Mouse (Mus musculus) mouse embryonic stem cell (cell line): ENCODE measurements around the gene Etv5.

Experiments
- in situ Hi-C, 2 experiments: fragments of 300-500 bp; cut with MboI; formaldehyde crosslinking; loops; 1 replicate in 1 of 2; 3 replicates in 1 of 2; pipeline ENCODE4 v1.14.3; 2019 to 2020; ENCODE audit warnings: low sequenced_read_pairs in 2 of 2, low pct_unique_long_range_greater_than_20kb in 1 of 2, mixed read lengths in 1 of 2; ENCODE audit not compliant: unreplicated experiment in 1 of 2

The Etv5 gene

DNA sequence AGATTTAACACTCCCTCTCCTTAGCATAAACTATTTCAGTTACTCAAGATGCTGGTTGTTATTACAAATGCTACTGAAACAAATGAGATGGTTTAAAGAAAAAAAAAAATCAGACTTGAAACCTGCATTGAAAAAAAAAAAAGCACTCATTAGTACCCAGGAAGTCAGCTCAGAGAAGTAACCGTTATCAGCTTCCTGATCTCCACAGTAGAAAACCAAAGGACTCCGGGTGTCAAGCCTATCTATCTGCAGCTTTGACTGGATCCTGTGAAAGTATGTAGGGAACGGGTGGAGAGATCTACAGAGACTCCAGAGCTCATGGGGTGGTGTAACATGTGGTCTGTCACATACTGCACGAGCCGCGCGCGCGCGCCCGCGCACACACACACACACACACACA, 7.7 kb downstream of the Etv5 start:
- in situ Hi-C loops = no loop called here

DNA sequence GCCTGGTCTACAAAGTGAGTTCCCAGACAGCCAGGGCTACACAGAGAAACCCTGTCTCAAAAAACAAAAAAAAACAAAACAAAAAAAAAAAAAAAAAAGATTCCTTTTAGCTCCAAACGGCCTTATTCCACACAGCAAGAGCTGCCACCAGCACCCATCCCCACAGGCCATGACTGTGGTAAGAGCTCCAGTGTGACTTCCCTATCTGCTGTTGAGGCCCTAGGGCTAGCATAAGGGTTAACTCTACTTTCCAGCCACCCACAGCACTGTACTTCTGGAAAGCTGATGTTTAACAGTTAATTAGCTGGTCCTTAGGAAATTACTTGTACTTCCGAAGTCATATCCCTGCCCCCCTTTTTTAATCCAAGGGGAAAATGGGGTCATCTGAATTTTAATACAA, 8.2 kb downstream of the Etv5 start:
- in situ Hi-C loops = no loop called here

DNA sequence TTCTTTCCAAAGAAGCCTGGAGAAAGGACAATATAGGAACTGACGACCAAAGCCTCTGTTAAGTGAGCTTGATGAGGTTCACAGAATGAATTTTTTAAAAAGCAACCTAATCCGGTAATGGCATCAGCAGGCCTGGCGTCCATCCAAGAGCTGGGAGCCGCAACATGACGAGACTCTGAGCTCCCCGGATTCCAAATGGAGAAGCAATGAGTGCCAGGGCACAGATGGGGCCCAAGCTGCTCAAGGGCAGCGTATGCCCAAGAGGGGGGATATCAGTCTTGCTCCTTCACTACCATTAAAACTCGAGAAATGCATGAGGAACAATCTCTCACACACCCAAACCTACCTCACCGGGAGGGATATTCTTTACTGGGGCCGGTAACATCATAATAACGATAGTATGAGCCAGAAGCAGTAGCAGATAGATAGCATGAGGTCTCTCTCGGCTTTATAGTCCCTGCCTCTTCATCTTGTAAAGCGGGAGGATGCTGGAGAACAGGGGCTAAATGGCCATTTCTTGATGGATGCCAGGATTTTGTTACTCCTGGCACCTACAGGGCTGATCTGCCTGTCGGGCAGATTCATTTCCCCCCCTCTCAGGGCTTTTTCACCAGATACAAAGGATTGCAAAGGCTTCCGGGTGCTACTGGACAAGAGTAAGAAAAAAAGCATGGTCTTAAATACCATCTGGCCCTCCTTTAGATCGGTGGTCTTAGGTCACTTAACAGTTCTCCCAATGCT, 9.1 kb downstream of the Etv5 start:
- in situ Hi-C loops = no loop called here

DNA sequence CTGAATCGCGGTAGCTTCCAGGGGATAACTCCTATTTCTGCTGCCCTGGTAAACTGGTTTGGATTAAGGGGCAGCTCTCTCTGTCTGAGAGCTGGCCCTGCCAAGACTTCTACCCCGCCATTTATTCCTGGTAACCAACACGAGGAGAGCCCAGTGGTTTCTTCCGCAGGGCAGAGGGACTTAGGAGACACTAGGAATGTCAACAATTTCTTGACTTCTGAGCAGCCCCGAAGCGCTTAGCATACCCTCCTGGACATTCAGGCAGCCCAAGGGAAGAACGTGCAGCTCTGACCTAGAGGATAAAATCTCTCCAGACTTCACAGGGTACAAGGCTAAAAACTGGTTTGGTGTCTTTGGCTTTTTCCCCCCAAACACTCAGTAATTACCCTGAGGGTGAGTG, 10.1 kb downstream of the Etv5 start:
- in situ Hi-C loops = no loop called here

DNA sequence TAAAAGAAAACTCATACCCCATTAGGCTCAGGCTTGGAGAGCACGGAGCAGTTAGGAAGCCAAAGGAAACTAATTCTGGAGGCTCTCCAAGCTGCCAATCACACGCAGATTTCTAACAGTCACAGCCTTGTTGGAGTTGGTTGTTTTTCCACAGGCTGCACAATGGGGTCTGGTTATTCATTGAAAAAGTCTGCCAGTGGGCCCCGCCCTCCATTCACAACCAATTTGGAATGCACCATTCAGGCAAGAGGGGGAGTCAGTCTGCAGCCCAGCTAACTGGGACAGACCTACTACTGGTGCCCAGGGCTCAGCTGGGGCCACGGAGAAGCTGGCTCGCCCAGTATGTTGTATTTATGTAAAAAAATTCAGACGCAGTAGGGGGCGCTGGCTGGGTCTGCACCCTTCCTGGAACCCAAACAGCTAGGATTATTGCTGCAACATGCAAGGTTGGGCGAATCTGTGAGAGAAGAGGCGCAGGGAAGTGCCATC, 10.6 kb downstream of the Etv5 start:
- in situ Hi-C loops = no loop called here

DNA sequence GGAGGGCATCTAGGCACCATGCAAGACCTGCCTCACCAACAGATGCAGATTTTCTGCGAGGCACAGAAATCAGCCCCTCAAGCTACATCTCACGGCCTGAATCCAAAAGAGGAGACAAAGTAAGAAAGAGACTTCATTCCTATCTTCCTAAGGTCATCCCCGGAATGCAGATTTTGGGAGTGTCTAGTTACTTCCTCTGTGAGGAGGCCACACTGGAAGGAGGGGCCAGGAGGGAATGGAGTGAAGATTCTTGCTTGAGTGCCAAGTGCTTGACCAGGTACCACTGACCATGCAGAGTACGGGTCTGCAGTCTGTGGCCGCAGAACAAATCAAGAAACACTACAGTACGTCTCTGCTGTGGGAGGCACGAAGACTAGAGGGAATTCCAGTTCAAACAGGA, 12.7 kb downstream of the Etv5 start:
- in situ Hi-C loops = no loop called here

DNA sequence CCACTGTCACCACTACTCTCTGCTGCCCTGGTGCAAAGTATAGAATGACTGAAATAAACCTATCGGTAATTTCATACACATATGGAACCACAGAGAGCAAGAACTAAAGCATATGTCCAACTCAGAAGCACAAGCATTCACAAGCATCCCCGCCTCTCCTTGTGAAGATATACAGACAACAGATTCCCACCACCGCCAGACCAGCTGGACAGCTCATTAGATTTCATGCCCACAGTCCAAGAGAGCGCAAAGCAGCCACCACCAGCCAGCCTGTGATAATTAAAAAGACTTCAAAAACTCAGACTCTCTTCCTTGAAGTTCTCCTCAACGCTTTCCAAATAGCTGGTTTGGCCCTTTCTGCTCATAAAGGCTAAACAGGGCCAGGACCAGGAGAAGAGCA, 17.3 kb downstream of the Etv5 start:
- in situ Hi-C loops = loop anchor here in 1 of 2 experiments (25.0 kb wide), 2 partner anchors 435 to 690 kb away; partner anchors contain the start of genes Eif4a2 and Liph

DNA sequence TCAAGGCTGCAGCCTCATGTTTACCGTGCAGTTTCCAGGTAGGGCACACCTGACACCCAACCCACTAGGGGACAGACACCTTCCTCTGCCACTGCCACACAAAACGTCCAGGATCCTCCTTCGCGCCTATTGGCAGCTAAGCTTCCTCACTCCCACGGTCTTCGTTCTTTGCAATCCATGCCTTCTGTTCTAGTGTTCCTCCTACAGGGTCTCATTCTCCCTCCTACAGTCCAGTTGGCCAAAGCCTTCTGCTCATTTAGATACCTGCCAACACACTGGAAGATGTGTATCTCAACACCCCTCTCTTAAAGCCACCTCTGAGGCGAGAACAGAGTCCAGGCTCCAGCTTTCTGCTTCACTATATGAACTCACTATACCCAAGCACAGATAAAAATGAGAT, 21.6 kb downstream of the Etv5 start:
- in situ Hi-C loops = loop anchor here in 1 of 2 experiments (25.0 kb wide), 2 partner anchors 431 to 694 kb away; partner anchors contain the start of genes Eif4a2 and Liph

DNA sequence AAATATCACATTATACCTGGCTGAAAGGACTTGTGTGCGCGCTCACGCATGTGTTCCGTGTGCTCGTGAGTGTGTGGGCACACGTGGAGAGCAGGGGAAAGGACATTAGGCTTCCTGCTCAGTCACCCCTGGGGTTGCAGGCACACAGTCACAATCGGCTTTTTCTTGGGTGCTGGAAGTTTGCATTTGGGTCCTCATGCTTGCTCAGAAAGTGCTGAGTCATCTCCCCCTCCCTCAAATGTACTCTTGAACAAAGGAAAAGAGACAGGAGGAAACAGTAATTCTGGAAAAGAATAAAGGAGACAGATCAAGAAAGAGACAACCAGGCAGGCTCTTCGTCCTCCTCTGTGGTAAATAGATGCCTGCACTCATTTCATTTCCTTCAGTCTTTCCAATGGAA, 22.5 kb downstream of the Etv5 start:
- in situ Hi-C loops = loop anchor here in 1 of 2 experiments (25.0 kb wide), 2 partner anchors 430 to 695 kb away; partner anchors contain the start of genes Eif4a2 and Liph

DNA sequence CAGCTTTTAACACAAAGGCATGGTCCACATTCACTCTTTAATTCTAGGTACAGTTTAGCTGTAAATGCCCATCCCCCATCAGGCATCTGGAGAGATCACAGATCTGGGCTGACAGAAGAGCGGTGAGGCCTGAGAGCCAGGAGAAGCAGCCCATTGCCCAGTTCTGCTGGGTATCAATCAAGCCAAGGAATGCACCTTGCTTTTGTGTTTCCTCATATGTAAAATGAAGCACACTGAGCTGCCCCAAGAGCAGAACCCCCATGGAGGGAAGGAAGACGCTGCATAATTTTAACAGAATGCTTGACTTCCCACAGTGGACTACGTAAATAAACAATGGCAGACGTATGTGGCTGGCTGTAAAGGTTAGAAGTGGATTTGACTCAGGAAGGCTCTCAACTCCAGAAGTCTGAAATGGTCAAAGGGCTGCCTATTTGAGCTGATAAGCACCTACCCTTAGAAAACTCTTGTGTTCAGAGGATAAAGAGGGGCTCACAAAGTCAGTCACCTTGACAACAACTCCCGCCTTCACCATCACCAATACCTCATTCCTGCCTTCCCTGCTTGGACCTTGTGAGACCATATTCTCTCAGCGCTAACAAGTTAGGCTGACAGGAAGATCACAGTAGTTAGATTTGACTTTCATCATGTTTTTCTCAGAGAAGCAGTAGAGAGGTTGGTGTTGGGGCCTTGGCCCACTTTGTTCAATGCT, 23.2 kb downstream of the Etv5 start:
- in situ Hi-C loops = loop anchor here in 1 of 2 experiments (25.0 kb wide), 2 partner anchors 429 to 696 kb away; partner anchors contain the start of genes Eif4a2 and Liph

DNA sequence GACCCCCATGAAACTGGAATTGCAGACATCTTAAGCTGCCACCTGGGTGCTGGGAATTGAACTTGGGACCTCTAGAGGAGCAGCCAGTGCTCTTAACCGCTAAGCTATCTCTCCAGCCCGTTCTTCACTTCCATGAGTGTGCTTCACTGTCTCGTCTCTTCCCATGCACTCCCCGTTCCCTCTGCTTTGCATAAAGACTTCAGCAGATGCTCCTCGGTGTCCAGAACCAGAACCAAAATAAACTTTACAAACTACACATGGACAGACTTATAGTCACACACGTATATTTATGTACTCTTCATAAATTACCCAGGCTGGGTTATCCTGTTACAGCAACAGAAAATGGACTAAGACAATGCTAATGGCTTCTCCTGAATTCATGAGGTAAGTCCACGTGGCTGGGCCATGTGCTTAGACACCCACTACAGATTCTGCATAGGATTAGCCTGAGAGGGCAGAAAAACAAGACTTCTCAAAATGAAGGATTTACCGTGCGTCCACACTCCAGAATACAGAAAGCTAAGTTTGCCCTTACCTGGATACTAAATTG, 25.2 kb downstream of the Etv5 start:
- in situ Hi-C loops = loop anchor here in 1 of 2 experiments (25.0 kb wide), 2 partner anchors 427 to 698 kb away; partner anchors contain the start of genes Eif4a2 and Liph

DNA sequence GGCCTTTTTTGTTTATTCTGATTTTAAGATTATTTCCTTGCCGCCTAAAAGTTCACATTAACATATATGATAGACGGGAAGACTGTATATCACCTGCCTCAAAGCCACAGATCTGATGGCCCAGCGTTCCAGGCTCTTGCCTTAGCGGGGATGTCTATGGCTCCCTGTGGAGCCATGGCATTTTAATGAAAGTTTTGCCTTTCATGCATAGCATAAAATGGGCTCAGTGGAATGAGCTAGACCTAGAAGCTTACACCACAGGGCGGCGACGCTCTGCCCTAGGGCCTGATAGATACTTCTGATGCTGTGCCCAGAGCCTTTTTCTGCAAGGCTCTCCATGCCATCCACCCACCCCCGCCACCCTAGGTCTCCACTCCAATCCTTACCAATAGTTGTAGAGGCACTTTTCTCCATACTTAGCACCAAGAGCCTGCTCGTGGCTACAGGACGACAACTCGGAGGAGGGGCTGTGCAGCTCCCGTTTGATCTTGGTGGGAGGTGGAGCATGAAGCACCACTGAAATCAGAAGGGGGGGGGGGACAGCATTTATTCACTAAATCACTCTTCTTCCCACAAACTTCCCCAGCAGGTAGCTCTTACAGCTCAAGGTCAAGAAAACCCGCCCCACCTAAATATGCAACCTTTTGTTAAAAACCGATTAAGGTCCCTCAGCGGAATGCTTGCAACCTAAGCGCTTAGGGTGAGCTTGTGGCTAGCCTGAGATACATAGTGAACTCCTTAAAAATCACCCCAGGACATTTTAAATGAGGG, 26.9 kb downstream of the Etv5 start:
- in situ Hi-C loops = loop anchor here in 1 of 2 experiments (25.0 kb wide), 2 partner anchors 425 to 700 kb away; partner anchors contain the start of genes Eif4a2 and Liph

DNA sequence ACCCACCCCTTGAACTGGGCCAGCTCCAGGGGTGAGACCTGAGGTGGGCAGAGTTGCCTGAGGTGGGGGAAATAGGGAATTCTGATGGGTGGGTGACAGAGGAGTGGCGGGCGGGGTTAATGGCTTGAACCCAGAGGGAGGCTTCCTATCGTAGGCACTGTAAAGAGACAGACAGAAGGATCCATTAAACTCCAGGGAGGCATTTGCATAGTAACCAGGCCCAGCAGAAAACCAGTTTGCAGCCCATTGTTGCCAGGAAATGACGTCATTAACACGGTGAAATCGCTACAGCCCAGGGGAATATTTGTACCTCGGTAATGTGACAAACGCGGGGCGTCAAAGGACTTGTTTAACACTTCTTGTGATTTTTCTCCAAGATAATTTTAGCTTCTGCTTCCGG, 27.8 kb downstream of the Etv5 start:
- in situ Hi-C loops = loop anchor here in 1 of 2 experiments (25.0 kb wide), 2 partner anchors 424 to 701 kb away; partner anchors contain the start of genes Eif4a2 and Liph

DNA sequence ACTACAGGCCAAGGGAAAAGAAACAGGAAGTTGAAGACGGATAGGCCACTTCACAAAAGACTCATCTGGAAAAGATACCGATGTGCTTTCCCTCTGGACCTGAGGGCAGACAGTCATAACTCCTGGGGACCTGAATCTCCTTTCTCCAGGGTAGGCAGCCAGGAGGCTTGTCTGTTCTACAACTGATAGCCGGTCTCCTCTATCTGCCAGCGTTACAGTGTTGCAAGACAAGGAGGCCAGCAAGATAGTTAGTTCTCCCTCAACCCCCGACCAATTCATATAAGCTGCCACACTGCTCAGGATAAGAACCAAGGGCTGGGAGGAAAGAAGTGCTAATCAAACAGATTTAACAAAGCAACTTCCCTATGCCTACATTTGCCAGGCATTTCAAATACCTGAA, 29.5 kb downstream of the Etv5 start:
- in situ Hi-C loops = loop anchor here in 1 of 2 experiments (25.0 kb wide), 2 partner anchors 423 to 702 kb away; partner anchors contain the start of genes Eif4a2 and Liph

DNA sequence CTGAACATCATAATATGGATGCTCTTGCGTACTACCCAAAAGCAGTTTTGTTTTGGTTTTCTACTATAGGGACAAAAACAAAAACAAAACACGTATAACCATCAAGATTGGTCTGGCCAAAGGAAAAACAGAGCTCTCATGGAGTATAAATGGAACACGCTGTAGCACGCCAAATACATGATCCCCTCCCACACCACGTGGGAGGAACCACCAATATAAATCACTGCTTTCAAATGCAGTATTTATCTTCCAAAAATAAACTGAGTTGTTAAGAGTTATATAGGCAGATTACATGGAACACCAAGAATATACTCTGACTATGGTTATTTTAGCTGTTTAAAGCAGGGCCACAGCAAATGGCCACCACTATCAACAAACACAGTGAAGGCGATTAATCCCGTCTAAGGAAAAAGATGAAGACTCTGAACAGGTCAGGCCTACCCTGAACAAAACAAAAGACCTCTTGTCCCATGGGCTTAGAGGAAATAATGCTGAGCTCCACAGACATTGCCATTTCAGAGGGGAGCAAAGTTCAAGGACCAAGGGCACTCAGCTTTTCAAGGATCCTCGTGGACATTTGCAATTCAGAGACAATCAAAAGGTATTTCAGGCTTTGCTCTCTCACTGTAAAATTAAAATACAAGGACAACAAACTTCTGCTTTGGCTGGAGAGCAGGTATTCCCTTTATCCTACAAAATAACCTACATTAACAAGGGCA, 30.7 kb downstream of the Etv5 start:
- in situ Hi-C loops = loop anchor here in 1 of 2 experiments (25.0 kb wide), 2 partner anchors 422 to 704 kb away; partner anchors contain the start of genes Eif4a2 and Liph

DNA sequence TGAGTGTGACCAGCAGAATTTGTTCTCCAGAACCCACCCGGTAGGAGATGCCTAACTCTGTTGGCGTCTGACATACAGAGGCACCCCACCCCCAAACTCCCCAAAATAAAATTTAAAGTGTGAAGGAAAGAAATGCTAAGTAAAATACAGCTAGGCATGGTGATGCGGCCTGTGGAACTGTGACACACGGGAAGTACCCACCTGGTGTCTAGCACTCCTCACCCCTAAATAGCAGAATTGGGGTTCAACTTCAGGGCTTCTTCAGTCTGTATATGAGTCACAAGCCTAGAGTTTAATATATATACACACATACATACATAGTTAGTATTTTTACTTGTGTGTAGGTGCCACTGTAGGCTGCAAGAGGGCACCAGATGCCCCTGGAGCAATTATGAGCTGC, 32.8 kb downstream of the Etv5 start:
- in situ Hi-C loops = loop anchor here in 1 of 2 experiments (25.0 kb wide), 2 partner anchors 419 to 706 kb away; partner anchors contain the start of genes Eif4a2 and Liph

DNA sequence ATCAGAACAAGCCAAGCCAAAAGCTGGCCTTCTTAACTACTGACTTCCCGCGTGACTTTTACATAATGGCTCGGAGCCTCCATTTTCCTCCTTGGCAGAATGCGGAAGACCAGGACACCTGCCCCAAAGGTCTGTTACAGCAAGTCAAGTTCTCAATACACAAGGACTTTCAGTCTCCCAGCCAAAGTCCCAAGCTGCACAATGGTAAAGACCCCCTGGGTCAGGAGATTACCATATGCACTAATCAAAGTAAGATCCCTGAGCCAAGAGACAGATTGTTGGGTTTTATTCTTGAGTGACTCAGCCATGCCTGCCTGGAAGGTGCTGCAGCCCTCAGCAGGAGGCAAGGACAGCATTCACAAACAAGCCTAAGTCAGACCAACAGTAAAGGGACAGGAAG, 33.5 kb downstream of the Etv5 start:
- in situ Hi-C loops = loop anchor here in 1 of 2 experiments (25.0 kb wide), 2 partner anchors 419 to 706 kb away; partner anchors contain the start of genes Eif4a2 and Liph
